Mouse (Mus musculus) hindbrain, embryonic 14.5 days (tissue): Measurements from ENCODE around the gene Kazn. TPM values are rescaled to one million over a fixed set of nuclear protein-coding genes. Genes with fewer than 3 reads are reported as not detected.

Experiments used
- ATAC-seq: fragments of 200-750 bp; cut with Nextera tagmentation; 2 replicates; pipeline ENCODE4 v1.8.0; 2017; ENCODE audit warnings: moderate number of reproducible peaks, mild to moderate bottlenecking, moderate TSS enrichment, moderate library complexity; ENCODE audit not compliant: low FRiP score
- DNase-seq: peaks from one replicate; pipeline ENCODE4 v3.0.0-alpha.2; 2015; ENCODE audit warnings: low spot score
- H3K27ac ChIP-seq: fragments of 300-500 bp; sonication (generic); 2 replicates; pipeline ENCODE4 v1.5.1; 2014; ENCODE audit warnings: mild to moderate bottlenecking, moderate library complexity
- H3K27me3 ChIP-seq: fragments of 300-500 bp; sonication (generic); 2 replicates; pipeline ENCODE4 v1.6.1; 2014; ENCODE audit warnings: mild to moderate bottlenecking, low read length, mixed read lengths; ENCODE audit not compliant: control insufficient read depth, insufficient read depth
- H3K36me3 ChIP-seq: fragments of 300-500 bp; sonication (generic); replicated peaks from 2 replicates; pipeline ENCODE4 v1.6.1; 2014; ENCODE audit not compliant: control insufficient read depth, insufficient read depth
- H3K4me1 ChIP-seq: fragments of 300-500 bp; sonication (generic); replicated peaks from 2 replicates; pipeline ENCODE4 v1.6.1; 2014; ENCODE audit warnings: antibody characterized with exemption, low read length, mixed read lengths; ENCODE audit not compliant: control insufficient read depth, insufficient read depth
- H3K4me2 ChIP-seq: fragments of 300-500 bp; sonication (generic); replicated peaks from 2 replicates; pipeline ENCODE4 v1.6.1; 2014; ENCODE audit warnings: mild to moderate bottlenecking, moderate library complexity
- H3K4me3 ChIP-seq: fragments of 300-500 bp; sonication (generic); replicated peaks from 2 replicates; pipeline ENCODE4 v1.5.1; 2014; ENCODE audit warnings: mild to moderate bottlenecking, low read length
- H3K9ac ChIP-seq: fragments of 300-500 bp; sonication (generic); 2 replicates; pipeline ENCODE4 v1.6.1; 2014
- H3K9me3 ChIP-seq: fragments of 300-500 bp; sonication (generic); 2 replicates; pipeline ENCODE4 v1.6.1; 2016; ENCODE audit warnings: low read length; ENCODE audit not compliant: control insufficient read depth
- WGBS: fragments of 180-500 bp; shearing (Covaris S2); extraction: QIAGEN DNeasy Blood & Tissue Kit; methylation state at CpG from one replicate; pipeline ENCODE4 v1.1.7; 2014; 5-methylcytosine and 5-hydroxymethylcytosine counted together
- polyA plus RNA-seq: library from polyadenylated mRNA; unstranded; fragments of >200 nt; fragmentation: Nextera tagmentation; extraction: Ambion mirVana; gene quantifications from 2 replicates; pipeline ENCODE4 v1.2.1, GENCODE M21; 2014

The Kazn gene
- polyA plus RNA-seq, result 18.5 and 24.0 TPM in 2 replicates

- Histone ChIP-seq H3K36me3 (no peaks in the 10 kb centered on the region), H3K27me3 (peaks cover 4% of the 10 kb centered on the region), H3K4me2 (peak within 1 kb of the TSS; percentile 99), H3K4me1 (peaks cover 15% of the 10 kb centered on the region), H3K27ac (no peak within 1 kb of the TSS), H3K9ac (peak within 1 kb of the TSS; percentile 78), H3K9me3 (no peaks in the 10 kb centered on the region), H3K4me3 (peak within 1 kb of the TSS; percentile 63)
- ATAC-seq, result peak; percentile 78
- DNase-seq, result peak; percentile 57
- WGBS, result 5% methylated on average over 46 of the region's 46 CpGs
Observed at GRCm38 (mm10) chr4:142239240-142240126, at the start of gene Kazn. Gene Kazn, minus strand, starts transcription at chr4:142239401.

GRCm38 (mm10) chr4:142285471-142285870 is 46.3 kb upstream of the Kazn start:
- WGBS, result 78% methylated on average over 2 of the region's 2 CpGs
- Histone ChIP-seq H3K36me3 (no peaks in the 10 kb centered on the region), H3K27ac (no peak overlapping the region), H3K9me3 (no peaks in the 10 kb centered on the region), H3K27me3 (no peaks in the 10 kb centered on the region), H3K9ac (no peak overlapping the region), H3K4me2 (no peak overlapping the region), H3K4me3 (no peak overlapping the region), H3K4me1 (no peaks in the 10 kb centered on the region)
- ATAC-seq (no peak), DNase-seq (no peak)

GRCm38 (mm10) chr4:142283867-142284266 is 44.7 kb upstream of the Kazn start:
- Histone ChIP-seq H3K4me1 (no peaks in the 10 kb centered on the region), H3K27ac (no peak overlapping the region), H3K9me3 (no peaks in the 10 kb centered on the region), H3K4me2 (no peak overlapping the region), H3K27me3 (no peaks in the 10 kb centered on the region), H3K4me3 (no peak overlapping the region), H3K9ac (no peak overlapping the region), H3K36me3 (no peaks in the 10 kb centered on the region)
- DNase-seq (no peak), ATAC-seq (no peak)
- 76% methylated on average over 5 of the region's 5 CpGs for WGBS

GRCm38 (mm10) chr4:142278197-142278575 is 39.0 kb upstream of the Kazn start:
- WGBS, result 87% methylated on average over 6 of the region's 6 CpGs
- no peak for ATAC-seq
- H3K27ac ChIP-seq, result no peak overlapping the region

GRCm38 (mm10) chr4:142277481-142278196 is 38.4 kb upstream of the Kazn start:
- no peak for DNase-seq
- peak; percentile 44; the same call in 1 of the 2 replicates for ATAC-seq
- Histone ChIP-seq H3K27me3 (no peaks in the 10 kb centered on the region), H3K9me3 (no peaks in the 10 kb centered on the region), H3K9ac (no peak overlapping the region), H3K27ac (no peak overlapping the region), H3K4me1 (peaks cover 11% of the 10 kb centered on the region), H3K36me3 (no peaks in the 10 kb centered on the region), H3K4me3 (no peak overlapping the region), H3K4me2 (no peak overlapping the region)
- 35% methylated on average over 19 of the region's 20 CpGs for WGBS

More at GRCm38 (mm10) chr4:142278197-142278575, 39.0 kb upstream of the Kazn start:
- peaks cover 11% of the 10 kb centered on the region for H3K4me1 ChIP-seq
- H3K4me2 ChIP-seq, result no peak overlapping the region
- no peaks in the 10 kb centered on the region for H3K36me3 ChIP-seq
- no peaks in the 10 kb centered on the region for H3K27me3 ChIP-seq
- no peak for DNase-seq
- no peaks in the 10 kb centered on the region for H3K9me3 ChIP-seq
- no peak overlapping the region for H3K9ac ChIP-seq
- H3K4me3 ChIP-seq, result no peak overlapping the region

- Histone ChIP-seq H3K4me1 (peaks cover 11% of the 10 kb centered on the region), H3K9me3 (no peaks in the 10 kb centered on the region), H3K9ac (no peak overlapping the region), H3K36me3 (no peaks in the 10 kb centered on the region), H3K4me2 (no peak overlapping the region), H3K27ac (peak overlapping the region; percentile 60), H3K27me3 (no peaks in the 10 kb centered on the region), H3K4me3 (no peak overlapping the region)
- DNase-seq (no peak), ATAC-seq (no peak)
- 49% methylated on average over 2 of the region's 2 CpGs for WGBS
Observed at GRCm38 (mm10) chr4:142275242-142275641, 36.0 kb upstream of the Kazn start.

GRCm38 (mm10) chr4:142274441-142275234 is 35.4 kb upstream of the Kazn start:
- H3K4me1 ChIP-seq, result peaks cover 11% of the 10 kb centered on the region
- peak overlapping the region; percentile 60 for H3K27ac ChIP-seq
- H3K27me3 ChIP-seq, result no peaks in the 10 kb centered on the region
- DNase-seq (no peak), ATAC-seq (peak; percentile 50)
- H3K9me3 ChIP-seq, result no peaks in the 10 kb centered on the region
- WGBS, result 63% methylated on average over 11 of the region's 11 CpGs
- H3K9ac ChIP-seq, result no peak overlapping the region
- H3K36me3 ChIP-seq, result no peaks in the 10 kb centered on the region
- no peak overlapping the region for H3K4me2 ChIP-seq
- no peak overlapping the region for H3K4me3 ChIP-seq

GRCm38 (mm10) chr4:142271506-142271905 is 32.3 kb upstream of the Kazn start:
- H3K4me2 ChIP-seq, result no peak overlapping the region
- H3K36me3 ChIP-seq, result no peaks in the 10 kb centered on the region
- DNase-seq, result no peak
- 84% methylated on average over 3 of the region's 3 CpGs for WGBS
- no peak overlapping the region for H3K4me3 ChIP-seq
- H3K9ac ChIP-seq, result no peak overlapping the region
- no peaks in the 10 kb centered on the region for H3K27me3 ChIP-seq
- no peak for ATAC-seq
- no peak overlapping the region for H3K27ac ChIP-seq
- H3K4me1 ChIP-seq, result peaks cover 16% of the 10 kb centered on the region
- H3K9me3 ChIP-seq, result no peaks in the 10 kb centered on the region

GRCm38 (mm10) chr4:142267832-142268231 is 28.6 kb upstream of the Kazn start:
- no peak overlapping the region for H3K4me2 ChIP-seq
- ATAC-seq (peak; percentile 39), DNase-seq (no peak)
- no peak overlapping the region for H3K9ac ChIP-seq
- H3K9me3 ChIP-seq, result no peaks in the 10 kb centered on the region
- H3K36me3 ChIP-seq, result no peaks in the 10 kb centered on the region
- H3K27ac ChIP-seq, result peak overlapping the region; percentile 60; the same call in 1 of the 2 replicates
- H3K27me3 ChIP-seq, result no peaks in the 10 kb centered on the region
- 23% methylated on average over 4 of the region's 4 CpGs for WGBS
- no peak overlapping the region for H3K4me3 ChIP-seq
- peaks cover 16% of the 10 kb centered on the region for H3K4me1 ChIP-seq
